Mouse (Mus musculus) cerebellum, adult 2 months (tissue): ENCODE measurements around the gene Gbf1.

Source experiments
- CTCF ChIP-seq: fragments of 200-500 bp; IDR thresholded peaks from 2 replicates; pipeline ENCODE4 v1.5.1; 2011; ENCODE audit warnings: low read depth, mild to moderate bottlenecking, control low read depth, low read length, moderate library complexity, borderline replicate concordance; ENCODE audit not compliant: insufficient read depth
- POLR2A ChIP-seq: fragments of 200-500 bp; IDR thresholded peaks from 2 replicates; pipeline ENCODE4 v1.6.1; 2011; ENCODE audit warnings: low read length, control low read depth, borderline replicate concordance; ENCODE audit not compliant: insufficient read depth

DNA sequence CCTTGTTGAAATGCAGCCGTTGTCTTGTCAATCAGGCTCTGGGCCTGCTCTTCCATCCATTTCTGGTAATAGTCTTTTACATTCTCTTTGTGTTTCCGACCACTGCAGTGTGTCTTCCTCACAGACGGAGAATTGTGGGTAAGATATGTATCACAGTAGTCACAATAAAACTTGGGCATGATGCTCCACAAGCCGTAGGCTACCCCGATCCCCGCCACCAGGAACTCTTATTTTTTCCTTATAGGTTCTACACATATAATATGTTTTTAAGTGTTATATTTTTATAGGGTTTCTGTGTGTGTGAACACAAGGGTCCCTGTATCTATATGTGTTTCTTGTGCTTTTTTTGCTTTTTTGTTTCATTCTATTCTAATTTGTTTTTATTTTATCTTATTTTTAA, 53.4 kb downstream of the Gbf1 start:
- TF ChIP-seq POLR2A (no peak), CTCF (no peak)
